Mouse (Mus musculus) stomach, embryonic 14.5 days (tissue): ENCODE results near the gene Elk4. TPM values are rescaled to one million over a fixed set of nuclear protein-coding genes. Genes with fewer than 3 reads are reported as not detected.

ENCODE experiments used
- ATAC-seq: fragments of 200-750 bp; cut with Nextera tagmentation; 2 replicates; pipeline ENCODE4 v1.8.0; 2017; ENCODE audit warnings: low read depth, moderate TSS enrichment; ENCODE audit not compliant: insufficient number of reproducible peaks, insufficient read depth, low FRiP score
- H3K27ac ChIP-seq: fragments of 300-500 bp; sonication (generic); 2 replicates; pipeline ENCODE4 v1.5.1; 2014; ENCODE audit warnings: mild to moderate bottlenecking, low read length, moderate library complexity, mixed read lengths
- H3K27me3 ChIP-seq: fragments of 300-500 bp; sonication (generic); 2 replicates; pipeline ENCODE4 v1.6.1; 2014; ENCODE audit warnings: low read length, control low read depth, mixed read lengths; ENCODE audit not compliant: control insufficient read depth, insufficient read depth
- H3K36me3 ChIP-seq: fragments of 300-500 bp; sonication (generic); 2 replicates; pipeline ENCODE4 v1.6.1; 2014; ENCODE audit warnings: mild to moderate bottlenecking, control low read depth, low read length, moderate library complexity, mixed read lengths; ENCODE audit not compliant: control insufficient read depth, insufficient read depth
- H3K4me1 ChIP-seq: fragments of 300-500 bp; sonication (generic); 2 replicates; pipeline ENCODE4 v1.6.1; 2014; ENCODE audit warnings: low read length, control low read depth, mixed read lengths; ENCODE audit not compliant: control insufficient read depth, insufficient read depth
- H3K4me2 ChIP-seq: fragments of 300-500 bp; sonication (generic); replicated peaks from 2 replicates; pipeline ENCODE4 v1.6.1; 2014; ENCODE audit warnings: low read depth, low read length, control low read depth
- H3K4me3 ChIP-seq: fragments of 300-500 bp; sonication (generic); 2 replicates; pipeline ENCODE4 v1.5.1; 2014; ENCODE audit warnings: low read depth, low read length, control low read depth
- H3K9ac ChIP-seq: fragments of 300-500 bp; sonication (generic); replicated peaks from 2 replicates; pipeline ENCODE4 v1.6.1; 2014; ENCODE audit warnings: low read depth, mild to moderate bottlenecking, control low read depth, low read length, moderate library complexity, mixed read lengths
- H3K9me3 ChIP-seq: fragments of 300-500 bp; sonication (generic); 2 replicates; pipeline ENCODE4 v1.6.1; 2016; ENCODE audit warnings: low read depth, low read length, control low read depth; ENCODE audit not compliant: control insufficient read depth
- WGBS: fragments of 180-500 bp; shearing (Covaris S2); extraction: QIAGEN DNeasy Blood & Tissue Kit; methylation state at CpG from one replicate; pipeline ENCODE4 v1.1.7; 2014; 5-methylcytosine and 5-hydroxymethylcytosine counted together
- polyA plus RNA-seq: library from polyadenylated mRNA; unstranded; fragments of >200 nt; fragmentation: Nextera tagmentation; extraction: Ambion mirVana; gene quantifications from 2 replicates; pipeline ENCODE4 v1.2.1, GENCODE M21; 2014

The Elk4 gene
- polyA plus RNA-seq, 1 experiment from 2014 or later: 38.2 TPM

GRCm38 (mm10) chr1:132032172-132032571 is 24.8 kb downstream of the Elk4 start:
- Histone ChIP-seq H3K9ac (no peak overlapping the region), H3K27ac (no peak overlapping the region), H3K4me2 (no peak overlapping the region), H3K27me3 (no peaks in the 10 kb centered on the region), H3K4me1 (no peaks in the 10 kb centered on the region), H3K36me3 (peaks cover 38% of the 10 kb centered on the region), H3K9me3 (no peaks in the 10 kb centered on the region), H3K4me3 (no peak overlapping the region)
- no peak for ATAC-seq
- WGBS: 80% methylated on average over 7 of the region's 7 CpGs

- WGBS: 86% methylated on average over 3 of the region's 3 CpGs
- Histone ChIP-seq H3K36me3 (peaks cover 13% of the 10 kb centered on the region), H3K9me3 (no peaks in the 10 kb centered on the region), H3K4me3 (no peak overlapping the region), H3K9ac (no peak overlapping the region), H3K27me3 (no peaks in the 10 kb centered on the region), H3K27ac (no peak overlapping the region), H3K4me1 (no peaks in the 10 kb centered on the region), H3K4me2 (no peak overlapping the region)
- ATAC-seq: no peak
Observed at GRCm38 (mm10) chr1:132037746-132038145, 30.3 kb downstream of the Elk4 start.

- H3K4me2 ChIP-seq: no peak overlapping the region
- no peaks in the 10 kb centered on the region for H3K27me3 ChIP-seq
- no peaks in the 10 kb centered on the region for H3K9me3 ChIP-seq
- no peaks in the 10 kb centered on the region for H3K4me1 ChIP-seq
- H3K36me3 ChIP-seq: peaks cover 4% of the 10 kb centered on the region
- no peak overlapping the region for H3K4me3 ChIP-seq
- no peak for ATAC-seq
- no peak overlapping the region for H3K9ac ChIP-seq
- no peak overlapping the region for H3K27ac ChIP-seq
- WGBS: 75% methylated on average over 5 of the region's 5 CpGs
Observed at GRCm38 (mm10) chr1:132038753-132039152, 31.3 kb downstream of the Elk4 start.

GRCm38 (mm10) chr1:132040201-132040621 is 32.8 kb downstream of the Elk4 start:
- no peak for ATAC-seq
- H3K4me1 ChIP-seq: no peaks in the 10 kb centered on the region
- no peaks in the 10 kb centered on the region for H3K9me3 ChIP-seq
- 60% methylated on average over 9 of the region's 9 CpGs for WGBS
- H3K4me2 ChIP-seq: no peak overlapping the region
- no peak overlapping the region for H3K4me3 ChIP-seq
- H3K9ac ChIP-seq: no peak overlapping the region
- H3K36me3 ChIP-seq: no peaks in the 10 kb centered on the region
- no peak overlapping the region for H3K27ac ChIP-seq
- no peaks in the 10 kb centered on the region for H3K27me3 ChIP-seq

- ATAC-seq: no peak
- H3K27me3 ChIP-seq: no peaks in the 10 kb centered on the region
- H3K4me2 ChIP-seq: no peak overlapping the region
- no peaks in the 10 kb centered on the region for H3K36me3 ChIP-seq
- H3K9ac ChIP-seq: no peak overlapping the region
- H3K4me1 ChIP-seq: no peaks in the 10 kb centered on the region
- no peaks in the 10 kb centered on the region for H3K9me3 ChIP-seq
- 69% methylated on average over 4 of the region's 4 CpGs for WGBS
- H3K4me3 ChIP-seq: no peak overlapping the region
- H3K27ac ChIP-seq: no peak overlapping the region
Observed at GRCm38 (mm10) chr1:132043759-132044158, 36.4 kb downstream of the Elk4 start.

- H3K27me3 ChIP-seq: no peaks in the 10 kb centered on the region
- no peaks in the 10 kb centered on the region for H3K36me3 ChIP-seq
- H3K9ac ChIP-seq: no peak overlapping the region
- no peaks in the 10 kb centered on the region for H3K9me3 ChIP-seq
- no peak overlapping the region for H3K4me2 ChIP-seq
- ATAC-seq: peak; percentile 57; the same call in 1 of the 2 replicates
- 21% methylated on average over 15 of the region's 15 CpGs for WGBS
- H3K27ac ChIP-seq: no peak overlapping the region
- no peaks in the 10 kb centered on the region for H3K4me1 ChIP-seq
- no peak overlapping the region for H3K4me3 ChIP-seq
Observed at GRCm38 (mm10) chr1:132046143-132046735, 38.8 kb downstream of the Elk4 start.

GRCm38 (mm10) chr1:132051746-132052145 is 44.3 kb downstream of the Elk4 start:
- WGBS: 67% methylated on average over 3 of the region's 3 CpGs
- ATAC-seq: no peak
- no peaks in the 10 kb centered on the region for H3K27me3 ChIP-seq

GRCm38 (mm10) chr1:132054387-132054786 is 47.0 kb downstream of the Elk4 start:
- no peak for ATAC-seq
- no peaks in the 10 kb centered on the region for H3K4me1 ChIP-seq
- no peak overlapping the region for H3K27ac ChIP-seq
- H3K27me3 ChIP-seq: no peaks in the 10 kb centered on the region
- H3K4me3 ChIP-seq: no peak overlapping the region
- H3K9ac ChIP-seq: no peak overlapping the region
- no peaks in the 10 kb centered on the region for H3K36me3 ChIP-seq
- no peaks in the 10 kb centered on the region for H3K9me3 ChIP-seq
- no peak overlapping the region for H3K4me2 ChIP-seq
- WGBS: 77% methylated on average over 3 of the region's 3 CpGs

More at GRCm38 (mm10) chr1:132051746-132052145, 44.3 kb downstream of the Elk4 start:
- Histone ChIP-seq H3K4me1 (no peaks in the 10 kb centered on the region), H3K36me3 (no peaks in the 10 kb centered on the region), H3K27ac (no peak overlapping the region), H3K4me2 (no peak overlapping the region), H3K4me3 (no peak overlapping the region), H3K9me3 (no peaks in the 10 kb centered on the region), H3K9ac (no peak overlapping the region)

GRCm38 (mm10) chr1:132055054-132055664 is 47.8 kb downstream of the Elk4 start:
- Histone ChIP-seq H3K4me2 (no peak overlapping the region), H3K4me1 (no peaks in the 10 kb centered on the region), H3K4me3 (no peak overlapping the region), H3K9me3 (no peaks in the 10 kb centered on the region), H3K27ac (no peak overlapping the region), H3K36me3 (no peaks in the 10 kb centered on the region), H3K27me3 (no peaks in the 10 kb centered on the region), H3K9ac (no peak overlapping the region)
- no peak for ATAC-seq
- WGBS: 70% methylated on average over 7 of the region's 7 CpGs
